Comparison of ENCODE assay signal across 26 mouse cellular contexts in genomic region chr15:51391352-51391751, GRCm38 (mm10).
"Had no signal": no experiment of that assay in that cellular context is flagged by ENCODE, and none has a peak within 500 bp of the region (broad histone marks: within the 10 kb centered on the region; RNA-seq: fewer than 3 reads in every experiment).

No protein-coding gene starts in this region.

- H3K4me1 ChIP-seq: heart, embryonic 15.5 days; hindbrain, embryonic 13.5 days; hindbrain, embryonic 15.5 days; limb, embryonic 12.5 days; liver, embryonic 13.5 days had no signal

- H3K27me3 ChIP-seq: heart, embryonic 13.5 days; heart, embryonic 15.5 days; hindbrain, embryonic 13.5 days; hindbrain, embryonic 15.5 days; limb, embryonic 12.5 days; liver, embryonic 13.5 days had no signal

- H3K9me3 ChIP-seq: heart, embryonic 13.5 days; heart, embryonic 15.5 days; hindbrain, embryonic 13.5 days; hindbrain, embryonic 15.5 days; limb, embryonic 10.5 days; limb, embryonic 12.5 days; liver, embryonic 13.5 days had no signal

- H3K36me3 ChIP-seq: heart, embryonic 13.5 days; heart, embryonic 15.5 days; hindbrain, embryonic 13.5 days; hindbrain, embryonic 15.5 days; limb, embryonic 10.5 days; limb, embryonic 12.5 days; liver, embryonic 13.5 days had no signal

- DNase-seq: gastrocnemius, adult 2 months; gastrocnemius, postnatal 14 days; gastrocnemius, postnatal 36 days; heart, adult 11 months; heart, adult 2 months; heart, postnatal 14 days; heart, postnatal 36 days; kidney, adult 11 months; kidney, adult 2 months; kidney, adult 9 months; kidney, postnatal 10 days; kidney, postnatal 25 days; kidney, postnatal 4 days; liver; liver, embryonic 13.5 days had no signal

- H3K4me3 ChIP-seq: gastrocnemius, adult 2 months; heart, adult 2 months; heart, embryonic 13.5 days; heart, embryonic 15.5 days; hindbrain, embryonic 13.5 days; hindbrain, embryonic 15.5 days; layer of hippocampus, adult 2 months; limb, embryonic 10.5 days; limb, embryonic 12.5 days; liver, embryonic 13.5 days had no signal

- ATAC-seq: hindbrain, postnatal 0 days; intestine, embryonic 16.5 days had no signal

- H3K4me2 ChIP-seq: heart, embryonic 11.5 days; heart, embryonic 13.5 days; heart, embryonic 15.5 days; hindbrain, embryonic 13.5 days; hindbrain, embryonic 15.5 days; limb, embryonic 12.5 days; liver, embryonic 11.5 days; liver, embryonic 13.5 days had no signal

- H3K9ac ChIP-seq: heart, embryonic 13.5 days; heart, embryonic 15.5 days; hindbrain, embryonic 13.5 days; hindbrain, embryonic 15.5 days; limb, embryonic 12.5 days; liver, embryonic 13.5 days had no signal

- H3K27ac ChIP-seq: gastrocnemius, adult 2 months; heart, adult 2 months; heart, embryonic 13.5 days; heart, embryonic 15.5 days; hindbrain, embryonic 13.5 days; hindbrain, embryonic 15.5 days; hindbrain, postnatal 0 days; layer of hippocampus, adult 2 months; limb, embryonic 10.5 days; limb, embryonic 12.5 days; liver, embryonic 13.5 days had no signal
